Mouse (Mus musculus): Measurements from ENCODE around the gene Lsamp.

- TF ChIP-seq CTCF (IDR thresholded peaks at IDR 0.05): no peak
- TF ChIP-seq EP300 (IDR thresholded peaks at IDR 0.05; ENCODE audit: insufficient read depth, low read depth, low read length): no peak
Observed at GRCm38 (mm10) chr16:40294296-40294882, 310.2 kb downstream of the Lsamp start.
